Mouse (Mus musculus): Measurements from ENCODE around the gene Pdik1l. TPM values are rescaled to one million over a fixed set of nuclear protein-coding genes. Genes with fewer than 3 reads are reported as not detected.
A peak's percentile ranks its signal among the peaks of the same experiment; 100 is the strongest.

Gene Pdik1l
- polyA plus RNA-seq, 1 experiment = 1.6 TPM

DNA sequence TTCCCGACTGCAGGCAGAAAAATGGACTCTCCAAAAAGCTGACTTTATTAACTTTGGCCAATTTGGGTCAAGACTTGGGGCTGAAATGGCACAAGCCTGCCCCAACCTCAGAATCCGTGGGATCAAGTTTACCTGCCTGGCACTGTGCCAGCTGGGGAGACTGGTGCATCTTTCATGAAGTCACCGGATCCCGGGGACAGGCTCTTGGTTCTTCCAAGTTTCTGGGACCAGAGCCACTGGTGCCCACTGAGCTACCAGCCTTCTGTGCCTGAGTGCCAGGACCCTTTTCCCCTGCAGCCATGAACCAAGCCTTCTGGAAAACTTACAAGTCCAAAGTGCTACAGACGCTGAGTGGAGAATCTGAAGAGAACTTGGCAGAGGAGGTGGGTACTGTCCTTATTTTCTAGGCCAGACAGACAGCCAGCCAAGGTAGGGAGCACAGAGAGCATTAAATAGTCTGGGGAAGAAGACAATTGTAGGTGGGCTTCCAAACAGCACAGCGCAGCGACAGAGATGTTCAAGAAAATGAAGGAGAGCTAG is 40.9 kb downstream of the Pdik1l start, which contains the start of gene Gm30191:
Gene Gm30191, plus strand, starts transcription at position 217 of the 540 bp plus-strand sequence.
- Histone ChIP-seq H3K4me3 (peak within 1 kb of the TSS; percentile 44), H3K4me2 (ENCODE audit: low read depth) (peak within 1 kb of the TSS; percentile 93), H3K27me3 (ENCODE audit: control insufficient read depth, insufficient read depth, insufficient read length) (peaks cover 40% of the 10 kb centered on the region), H3K36me3 (ENCODE audit: control insufficient read depth, insufficient read depth) (no peaks in the 10 kb centered on the region), H3K79me2 (ENCODE audit: control insufficient read depth, insufficient read depth) (no peaks in the 10 kb centered on the region), H3ac (ENCODE audit: control insufficient read depth, insufficient read length) (peak within 1 kb of the TSS; percentile 34)
- TF ChIP-seq POLR2AphosphoS2 (IDR thresholded peaks at IDR 0.05; ENCODE audit: insufficient read length, low read depth) (no peak), MYOG (IDR thresholded peaks at IDR 0.05; ENCODE audit: control insufficient read depth in 1 of 3, insufficient read depth in 1 of 3, insufficient read length in 2 of 3, low read depth in 2 of 3) (no peak), SRF (IDR thresholded peaks at IDR 0.05; ENCODE audit: control insufficient read depth, insufficient read length, low read depth) (no peak), USF1 (IDR thresholded peaks at IDR 0.05; ENCODE audit: low read depth) (no peak), REST (IDR thresholded peaks at IDR 0.05; ENCODE audit: insufficient read depth, insufficient read length) (no peak), MAX (IDR thresholded peaks at IDR 0.05; ENCODE audit: low read depth) (no peak), TCF12 (IDR thresholded peaks at IDR 0.05; ENCODE audit: insufficient read depth, poor library complexity, severe bottlenecking) (no peak), TCF3 (IDR thresholded peaks at IDR 0.05; ENCODE audit: insufficient read length, low read depth) (no peak), E2F4 (IDR thresholded peaks at IDR 0.05; ENCODE audit: insufficient read depth) (no peak), CEBPB (IDR thresholded peaks at IDR 0.05; ENCODE audit: insufficient read depth, poor library complexity, severe bottlenecking) (no peak), MYOD1 (IDR thresholded peaks at IDR 0.05; ENCODE audit: control insufficient read depth in 1 of 3, insufficient read length in 2 of 3, low read depth in 2 of 3) (no peak), POLR2A (IDR thresholded peaks at IDR 0.05; ENCODE audit: insufficient read length, low read depth) (no peak)

DNA sequence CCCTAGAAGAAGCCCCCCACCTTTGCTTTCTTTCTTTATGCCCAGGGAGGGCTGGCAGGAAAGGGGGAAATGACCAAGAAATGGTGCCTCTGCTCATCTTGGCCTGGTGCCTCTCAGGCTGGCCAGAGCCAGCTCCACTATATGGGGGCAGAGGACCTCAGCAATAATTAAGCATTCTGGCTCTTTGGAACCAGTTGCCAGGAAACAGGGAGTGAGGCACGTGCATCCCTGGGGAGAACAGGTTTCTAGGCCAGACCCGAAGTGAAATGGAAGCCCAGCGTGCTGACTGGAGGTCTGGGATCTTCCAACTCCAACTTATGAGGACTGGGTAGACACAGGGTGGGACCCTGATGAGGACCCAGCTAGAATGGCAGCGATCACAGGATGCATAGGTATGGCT is 41.4 kb downstream of the Pdik1l start:
- TF ChIP-seq REST (IDR thresholded peaks at IDR 0.05; ENCODE audit: insufficient read depth, insufficient read length) = no peak
- no peaks in the 10 kb centered on the region for H3K36me3 ChIP-seq (ENCODE audit: control insufficient read depth, insufficient read depth)
- H3K4me2 ChIP-seq (ENCODE audit: low read depth) = no peak overlapping the region
- no peak overlapping the region for H3K4me3 ChIP-seq
- H3ac ChIP-seq (ENCODE audit: control insufficient read depth, insufficient read length) = no peak overlapping the region
- no peaks in the 10 kb centered on the region for H3K79me2 ChIP-seq (ENCODE audit: control insufficient read depth, insufficient read depth)
- H3K27me3 ChIP-seq (ENCODE audit: control insufficient read depth, insufficient read depth, insufficient read length) = peaks cover 34% of the 10 kb centered on the region

DNA sequence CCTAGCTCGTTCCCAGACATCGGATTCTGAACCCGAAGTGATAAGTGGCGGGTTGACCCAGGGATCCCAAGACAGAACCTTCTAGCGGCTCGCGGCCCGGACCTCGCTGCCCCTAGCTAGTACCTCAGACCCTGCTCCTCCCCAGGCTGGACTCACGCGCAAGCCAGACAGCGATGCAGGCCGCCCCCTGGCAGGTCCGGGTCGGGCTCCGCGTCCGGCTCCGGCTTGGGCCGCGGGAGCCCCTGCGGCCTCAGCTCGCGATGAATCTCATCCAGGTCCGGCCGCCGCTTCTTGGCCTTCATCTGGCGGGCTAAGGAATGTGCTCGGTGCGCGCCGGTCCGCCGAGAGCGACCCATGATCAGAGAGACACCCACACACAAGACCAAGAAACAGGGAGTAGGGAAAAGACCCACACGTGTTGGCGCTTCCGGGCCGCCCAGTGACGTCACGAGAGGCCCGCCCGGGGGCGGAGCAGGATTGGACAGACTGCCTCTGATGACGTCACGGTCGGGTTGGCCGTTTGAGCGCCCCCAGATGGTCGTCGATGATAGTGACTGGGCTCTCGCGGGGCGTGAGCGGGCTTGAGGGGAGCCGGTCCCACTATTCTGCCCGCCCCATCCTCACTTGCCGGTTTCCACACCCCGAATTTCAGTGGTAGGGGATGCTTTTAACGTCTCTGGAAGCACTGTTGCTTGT is 42.4 kb downstream of the Pdik1l start, which contains the start of gene Zfp593:
Gene Zfp593, minus strand, starts transcription at position 445 of the 696 bp plus-strand sequence.
- Histone ChIP-seq H3K27me3 (ENCODE audit: control insufficient read depth, insufficient read depth, insufficient read length) (peaks cover 29% of the 10 kb centered on the region), H3K4me2 (ENCODE audit: low read depth) (peak within 1 kb of the TSS; percentile 93), H3K4me3 (peak within 1 kb of the TSS; percentile 44), H3ac (ENCODE audit: control insufficient read depth, insufficient read length) (peak within 1 kb of the TSS; percentile 34), H3K79me2 (ENCODE audit: control insufficient read depth, insufficient read depth) (no peaks in the 10 kb centered on the region), H3K36me3 (ENCODE audit: control insufficient read depth, insufficient read depth) (no peaks in the 10 kb centered on the region)
- TF ChIP-seq REST (IDR thresholded peaks at IDR 0.05; ENCODE audit: insufficient read depth, insufficient read length) (no peak), POLR2AphosphoS2 (IDR thresholded peaks at IDR 0.05; ENCODE audit: insufficient read length, low read depth) (peak; percentile 60), USF1 (IDR thresholded peaks at IDR 0.05; ENCODE audit: low read depth) (peak; percentile 11), SRF (IDR thresholded peaks at IDR 0.05; ENCODE audit: control insufficient read depth, insufficient read length, low read depth) (no peak), MYOD1 (IDR thresholded peaks at IDR 0.05; ENCODE audit: control insufficient read depth in 1 of 3, insufficient read length in 2 of 3, low read depth in 2 of 3) (no peak), TCF12 (IDR thresholded peaks at IDR 0.05; ENCODE audit: insufficient read depth, poor library complexity, severe bottlenecking) (no peak), POLR2A (IDR thresholded peaks at IDR 0.05; ENCODE audit: insufficient read length, low read depth) (peak; percentile 64), TCF3 (IDR thresholded peaks at IDR 0.05; ENCODE audit: insufficient read length, low read depth) (no peak), MYOG (IDR thresholded peaks at IDR 0.05; ENCODE audit: control insufficient read depth in 1 of 3, insufficient read depth in 1 of 3, insufficient read length in 2 of 3, low read depth in 2 of 3) (no peak), E2F4 (IDR thresholded peaks at IDR 0.05; ENCODE audit: insufficient read depth) (no peak), MAX (IDR thresholded peaks at IDR 0.05; ENCODE audit: low read depth) (peak; percentile 77), CEBPB (IDR thresholded peaks at IDR 0.05; ENCODE audit: insufficient read depth, poor library complexity, severe bottlenecking) (no peak)

DNA sequence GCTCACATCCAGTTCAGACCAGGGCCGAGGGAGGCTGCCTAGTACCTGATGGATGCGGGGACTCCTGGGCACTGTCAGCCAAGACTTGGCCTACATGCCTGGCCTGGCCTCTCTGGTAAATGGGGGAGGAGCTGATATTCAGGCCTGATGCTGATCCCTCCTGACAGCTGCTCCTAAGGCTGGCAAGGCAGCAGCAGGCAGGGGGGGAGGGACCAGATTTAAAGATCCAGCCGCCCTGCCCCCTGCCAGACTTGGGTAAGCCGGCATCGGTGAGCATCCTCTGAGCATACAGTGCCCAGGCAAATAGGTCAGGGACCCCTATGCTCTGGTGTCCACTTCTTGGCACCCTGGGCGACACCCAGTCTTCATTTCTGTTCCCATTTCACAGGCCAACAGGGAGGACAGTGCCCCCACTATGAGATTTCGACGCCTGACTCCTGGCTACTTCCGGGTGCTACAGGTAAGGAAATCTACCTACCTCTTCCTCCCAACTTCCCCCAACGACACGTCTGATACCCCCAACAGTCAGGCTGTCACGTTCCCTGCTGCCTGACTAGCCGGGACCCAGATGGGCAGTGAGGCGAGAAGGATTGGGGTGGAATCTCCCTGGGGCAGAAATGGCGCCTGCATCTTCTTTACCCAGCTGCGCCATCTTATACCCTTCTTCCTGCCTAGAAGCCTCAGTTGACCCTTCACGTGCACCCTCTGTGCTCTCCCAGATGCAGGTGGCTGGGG is 44.0 kb downstream of the Pdik1l start, which contains the start of gene E130218I03Rik:
Gene E130218I03Rik, plus strand, starts transcription at position 147 of the 735 bp plus-strand sequence.
- H3K79me2 ChIP-seq (ENCODE audit: control insufficient read depth, insufficient read depth) = no peaks in the 10 kb centered on the region
- peak within 1 kb of the TSS; percentile 44 for H3K4me3 ChIP-seq
- TF ChIP-seq MYOD1 (IDR thresholded peaks at IDR 0.05; ENCODE audit: control insufficient read depth in 1 of 3, insufficient read length in 2 of 3, low read depth in 2 of 3) (peak in 2 of 3 experiments; percentile 59 to 77), E2F4 (IDR thresholded peaks at IDR 0.05; ENCODE audit: insufficient read depth) (no peak), TCF3 (IDR thresholded peaks at IDR 0.05; ENCODE audit: insufficient read length, low read depth) (no peak)
- no peaks in the 10 kb centered on the region for H3K36me3 ChIP-seq (ENCODE audit: control insufficient read depth, insufficient read depth)
- peaks cover 15% of the 10 kb centered on the region for H3K27me3 ChIP-seq (ENCODE audit: control insufficient read depth, insufficient read depth, insufficient read length)
- peak within 1 kb of the TSS; percentile 93 for H3K4me2 ChIP-seq (ENCODE audit: low read depth)
- no peak within 1 kb of the TSS for H3ac ChIP-seq (ENCODE audit: control insufficient read depth, insufficient read length)
